Mouse (Mus musculus): ENCODE measurements at regions not wholly inside any gene's neighbourhood (a gene's known extent, or its start where the extent isn't known, plus 50 kb on each side); places are given as distances from the start of the nearest gene placed in this dataset.

GRCm38 (mm10) chr10:17596126-17596525 is 126.9 kb upstream of the Cited2 start:
- no peaks in the 10 kb centered on the region for H3K9me3 ChIP-seq (replicated peaks; ENCODE audit: control insufficient read depth, low read length)
- no peak overlapping the region for H3K27ac ChIP-seq (replicated peaks; ENCODE audit: low read depth, low read length)
- no peak overlapping the region for H3K4me3 ChIP-seq (ENCODE audit: low read depth, low read length)
- no peak for ATAC-seq (replicated peaks; ENCODE audit: insufficient number of reproducible peaks, low FRiP score, low TSS enrichment, low read depth)
- no peak overlapping the region for H3K4me2 ChIP-seq (ENCODE audit: low read depth, low read length)
- DNase-seq (ENCODE audit: low spot score), result no peak
- H3K4me1 ChIP-seq (ENCODE audit: control insufficient read depth, insufficient read depth, low read length), result no peaks in the 10 kb centered on the region
- H3K36me3 ChIP-seq (replicated peaks; ENCODE audit: control insufficient read depth, insufficient read depth, low read depth, low read length), result no peaks in the 10 kb centered on the region
- H3K9ac ChIP-seq (replicated peaks; ENCODE audit: low read length), result no peak overlapping the region
- 64% methylated on average over 1 of the region's 1 CpGs for WGBS
- H3K27me3 ChIP-seq (ENCODE audit: control insufficient read depth, insufficient read depth, low read length), result no peaks in the 10 kb centered on the region

- H3K4me3 ChIP-seq (ENCODE audit: low read depth, low read length), result no peak overlapping the region
- 57% methylated on average over 1 of the region's 1 CpGs for WGBS
- no peak for DNase-seq (ENCODE audit: low spot score)
Observed at GRCm38 (mm10) chr10:17596743-17597142, 126.3 kb upstream of the Cited2 start.

DNA sequence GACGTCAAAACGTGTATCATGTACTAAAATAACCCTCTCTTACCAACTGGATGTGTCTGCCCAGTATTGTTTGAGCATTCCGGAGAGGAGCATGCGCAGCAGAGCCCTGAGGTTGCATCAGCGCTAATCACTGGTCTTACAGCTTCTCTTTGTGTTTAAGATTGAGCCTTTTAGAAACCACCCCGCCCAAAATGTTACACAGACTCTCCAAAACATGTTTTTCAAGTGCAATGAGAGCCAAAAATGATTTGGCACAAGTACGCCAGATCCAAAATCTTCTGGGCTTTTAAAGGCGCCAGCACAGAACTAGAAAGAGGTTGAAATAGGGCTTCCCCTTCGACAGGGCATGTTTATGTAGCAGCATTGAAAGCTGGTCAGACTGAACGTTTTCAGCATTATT is 123.8 kb upstream of the Cited2 start:
- H3K4me3 ChIP-seq (ENCODE audit: low read depth, low read length), result no peak overlapping the region
- ATAC-seq (replicated peaks; ENCODE audit: insufficient number of reproducible peaks, low FRiP score, low TSS enrichment, low read depth), result no peak
- H3K36me3 ChIP-seq (replicated peaks; ENCODE audit: control insufficient read depth, insufficient read depth, low read depth, low read length), result no peaks in the 10 kb centered on the region
- H3K9me3 ChIP-seq (replicated peaks; ENCODE audit: control insufficient read depth, low read length), result no peaks in the 10 kb centered on the region
- no peak overlapping the region for H3K4me2 ChIP-seq (ENCODE audit: low read depth, low read length)
- H3K27me3 ChIP-seq (ENCODE audit: control insufficient read depth, insufficient read depth, low read length), result no peaks in the 10 kb centered on the region
- H3K27ac ChIP-seq (replicated peaks; ENCODE audit: low read depth, low read length), result no peak overlapping the region
- DNase-seq (ENCODE audit: low spot score), result no peak
- no peaks in the 10 kb centered on the region for H3K4me1 ChIP-seq (ENCODE audit: control insufficient read depth, insufficient read depth, low read length)
- WGBS, result 86% methylated on average over 10 of the region's 10 CpGs
- no peak overlapping the region for H3K9ac ChIP-seq (replicated peaks; ENCODE audit: low read length)

More at GRCm38 (mm10) chr10:17596743-17597142, 126.3 kb upstream of the Cited2 start:
- no peaks in the 10 kb centered on the region for H3K9me3 ChIP-seq (replicated peaks; ENCODE audit: control insufficient read depth, low read length)
- no peaks in the 10 kb centered on the region for H3K36me3 ChIP-seq (replicated peaks; ENCODE audit: control insufficient read depth, insufficient read depth, low read depth, low read length)
- H3K9ac ChIP-seq (replicated peaks; ENCODE audit: low read length), result no peak overlapping the region
- ATAC-seq (replicated peaks; ENCODE audit: insufficient number of reproducible peaks, low FRiP score, low TSS enrichment, low read depth), result no peak
- no peak overlapping the region for H3K4me2 ChIP-seq (ENCODE audit: low read depth, low read length)
- no peaks in the 10 kb centered on the region for H3K27me3 ChIP-seq (ENCODE audit: control insufficient read depth, insufficient read depth, low read length)
- no peaks in the 10 kb centered on the region for H3K4me1 ChIP-seq (ENCODE audit: control insufficient read depth, insufficient read depth, low read length)
- H3K27ac ChIP-seq (replicated peaks; ENCODE audit: low read depth, low read length), result no peak overlapping the region

GRCm38 (mm10) chr10:17599831-17600761 is 122.9 kb upstream of the Cited2 start:
- no peaks in the 10 kb centered on the region for H3K4me1 ChIP-seq (ENCODE audit: control insufficient read depth, insufficient read depth, low read length)
- no peak overlapping the region for H3K4me3 ChIP-seq (ENCODE audit: low read depth, low read length)
- 61% methylated on average over 6 of the region's 6 CpGs for WGBS
- H3K9me3 ChIP-seq (replicated peaks; ENCODE audit: control insufficient read depth, low read length), result no peaks in the 10 kb centered on the region
- ATAC-seq (replicated peaks; ENCODE audit: insufficient number of reproducible peaks, low FRiP score, low TSS enrichment, low read depth), result no peak
- no peak overlapping the region for H3K9ac ChIP-seq (replicated peaks; ENCODE audit: low read length)
- H3K27ac ChIP-seq (replicated peaks; ENCODE audit: low read depth, low read length), result no peak overlapping the region
- no peak overlapping the region for H3K4me2 ChIP-seq (ENCODE audit: low read depth, low read length)
- H3K36me3 ChIP-seq (replicated peaks; ENCODE audit: control insufficient read depth, insufficient read depth, low read depth, low read length), result no peaks in the 10 kb centered on the region
- DNase-seq (ENCODE audit: low spot score), result no peak
- H3K27me3 ChIP-seq (ENCODE audit: control insufficient read depth, insufficient read depth, low read length), result no peaks in the 10 kb centered on the region

DNA sequence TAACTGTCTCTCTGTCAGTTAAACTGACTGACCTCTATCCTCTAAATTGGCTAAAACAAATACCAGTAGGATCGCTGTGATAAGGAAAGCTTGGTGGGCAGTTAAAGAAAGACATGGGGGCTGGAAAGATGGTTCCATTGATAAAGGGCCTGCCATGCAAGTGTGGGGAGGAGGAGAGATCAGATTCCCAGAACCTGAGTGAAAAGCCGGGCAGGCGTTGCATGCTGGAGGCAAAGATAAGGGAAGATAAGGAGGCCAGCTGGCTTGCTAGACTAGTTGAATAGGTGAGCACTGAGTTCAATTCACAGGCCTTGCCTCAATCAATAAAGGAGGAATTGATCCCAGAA is 122.3 kb upstream of the Cited2 start:
- no peak overlapping the region for H3K9ac ChIP-seq (replicated peaks; ENCODE audit: low read length)
- no peaks in the 10 kb centered on the region for H3K9me3 ChIP-seq (replicated peaks; ENCODE audit: control insufficient read depth, low read length)
- H3K27ac ChIP-seq (replicated peaks; ENCODE audit: low read depth, low read length), result no peak overlapping the region
- ATAC-seq (replicated peaks; ENCODE audit: insufficient number of reproducible peaks, low FRiP score, low TSS enrichment, low read depth) (no peak), DNase-seq (ENCODE audit: low spot score) (no peak)
- no peak overlapping the region for H3K4me2 ChIP-seq (ENCODE audit: low read depth, low read length)
- no peaks in the 10 kb centered on the region for H3K27me3 ChIP-seq (ENCODE audit: control insufficient read depth, insufficient read depth, low read length)
- no peak overlapping the region for H3K4me3 ChIP-seq (ENCODE audit: low read depth, low read length)
- H3K4me1 ChIP-seq (ENCODE audit: control insufficient read depth, insufficient read depth, low read length), result no peaks in the 10 kb centered on the region
- WGBS, result 49% methylated on average over 3 of the region's 3 CpGs
- no peaks in the 10 kb centered on the region for H3K36me3 ChIP-seq (replicated peaks; ENCODE audit: control insufficient read depth, insufficient read depth, low read depth, low read length)

DNA sequence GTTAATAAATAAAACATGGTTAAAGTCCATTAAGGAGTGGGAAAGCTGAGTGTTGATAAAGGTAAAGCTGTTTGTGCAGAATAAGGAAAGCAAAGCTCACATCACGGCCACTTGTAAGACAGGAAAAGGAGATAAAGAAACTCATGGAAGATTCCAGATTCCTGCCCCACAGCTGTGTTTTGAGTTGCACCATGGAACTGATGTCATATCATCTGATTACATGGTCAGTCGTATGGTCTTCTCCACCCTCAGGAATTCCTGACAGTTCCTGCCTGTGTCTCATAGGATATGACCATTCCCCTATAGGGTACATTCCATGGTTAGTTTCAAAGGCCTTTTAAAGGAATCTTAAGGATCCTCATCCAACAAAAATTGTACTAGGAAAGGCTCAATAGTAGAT is 120.6 kb upstream of the Cited2 start:
- H3K9ac ChIP-seq (replicated peaks; ENCODE audit: low read length), result no peak overlapping the region
- no peak for DNase-seq (ENCODE audit: low spot score)
- 63% methylated on average over 2 of the region's 2 CpGs for WGBS

GRCm38 (mm10) chr10:17608220-17608619 is 114.8 kb upstream of the Cited2 start:
- H3K9ac ChIP-seq (replicated peaks; ENCODE audit: low read length), result no peak overlapping the region

More for the DNA sequence above, 120.6 kb upstream of the Cited2 start:
- Histone ChIP-seq H3K27me3 (ENCODE audit: control insufficient read depth, insufficient read depth, low read length) (no peaks in the 10 kb centered on the region), H3K4me2 (ENCODE audit: low read depth, low read length) (no peak overlapping the region), H3K36me3 (replicated peaks; ENCODE audit: control insufficient read depth, insufficient read depth, low read depth, low read length) (no peaks in the 10 kb centered on the region), H3K4me3 (ENCODE audit: low read depth, low read length) (no peak overlapping the region), H3K4me1 (ENCODE audit: control insufficient read depth, insufficient read depth, low read length) (no peaks in the 10 kb centered on the region), H3K27ac (replicated peaks; ENCODE audit: low read depth, low read length) (no peak overlapping the region), H3K9me3 (replicated peaks; ENCODE audit: control insufficient read depth, low read length) (no peaks in the 10 kb centered on the region)
- ATAC-seq (replicated peaks; ENCODE audit: insufficient number of reproducible peaks, low FRiP score, low TSS enrichment, low read depth), result no peak

DNA sequence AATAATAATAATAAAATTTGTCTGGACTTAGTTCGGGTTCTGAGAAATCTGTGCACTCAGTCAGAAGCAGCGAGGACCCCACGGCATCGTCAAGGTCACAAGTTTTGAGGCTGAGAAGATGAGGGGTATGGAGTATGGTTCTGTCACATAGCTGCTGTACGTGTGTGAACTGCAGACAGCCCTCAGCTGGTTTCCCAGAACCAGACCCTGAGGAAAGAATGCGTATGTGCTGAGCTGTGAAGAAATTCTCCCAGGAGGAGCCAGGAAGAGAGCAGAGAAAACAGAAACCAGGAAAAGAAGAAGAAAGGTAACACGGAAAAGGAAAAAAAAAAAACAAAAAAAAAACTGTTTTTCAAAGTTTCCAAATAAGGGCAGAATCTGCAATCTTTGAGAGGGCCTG is 112.4 kb upstream of the Cited2 start:
- H3K4me1 ChIP-seq (ENCODE audit: control insufficient read depth, insufficient read depth, low read length), result no peaks in the 10 kb centered on the region
- no peak overlapping the region for H3K9ac ChIP-seq (replicated peaks; ENCODE audit: low read length)
- WGBS, result 74% methylated on average over 7 of the region's 7 CpGs
- no peaks in the 10 kb centered on the region for H3K9me3 ChIP-seq (replicated peaks; ENCODE audit: control insufficient read depth, low read length)
- H3K4me2 ChIP-seq (ENCODE audit: low read depth, low read length), result no peak overlapping the region
- ATAC-seq (replicated peaks; ENCODE audit: insufficient number of reproducible peaks, low FRiP score, low TSS enrichment, low read depth) (no peak), DNase-seq (ENCODE audit: low spot score) (no peak)
- no peaks in the 10 kb centered on the region for H3K27me3 ChIP-seq (ENCODE audit: control insufficient read depth, insufficient read depth, low read length)
- no peak overlapping the region for H3K27ac ChIP-seq (replicated peaks; ENCODE audit: low read depth, low read length)
- no peak overlapping the region for H3K4me3 ChIP-seq (ENCODE audit: low read depth, low read length)
- no peaks in the 10 kb centered on the region for H3K36me3 ChIP-seq (replicated peaks; ENCODE audit: control insufficient read depth, insufficient read depth, low read depth, low read length)

More at GRCm38 (mm10) chr10:17608220-17608619, 114.8 kb upstream of the Cited2 start:
- WGBS, result 76% methylated on average over 7 of the region's 7 CpGs
- Histone ChIP-seq H3K4me1 (ENCODE audit: control insufficient read depth, insufficient read depth, low read length) (no peaks in the 10 kb centered on the region), H3K9me3 (replicated peaks; ENCODE audit: control insufficient read depth, low read length) (no peaks in the 10 kb centered on the region), H3K27ac (replicated peaks; ENCODE audit: low read depth, low read length) (no peak overlapping the region), H3K4me2 (ENCODE audit: low read depth, low read length) (no peak overlapping the region), H3K27me3 (ENCODE audit: control insufficient read depth, insufficient read depth, low read length) (no peaks in the 10 kb centered on the region), H3K36me3 (replicated peaks; ENCODE audit: control insufficient read depth, insufficient read depth, low read depth, low read length) (no peaks in the 10 kb centered on the region), H3K4me3 (ENCODE audit: low read depth, low read length) (no peak overlapping the region)
- ATAC-seq (replicated peaks; ENCODE audit: insufficient number of reproducible peaks, low FRiP score, low TSS enrichment, low read depth) (no peak), DNase-seq (ENCODE audit: low spot score) (no peak)

All from embryonic facial prominence, embryonic 11.5 days (tissue).